Mouse (Mus musculus): ENCODE data around the gene Astl.

DNA sequence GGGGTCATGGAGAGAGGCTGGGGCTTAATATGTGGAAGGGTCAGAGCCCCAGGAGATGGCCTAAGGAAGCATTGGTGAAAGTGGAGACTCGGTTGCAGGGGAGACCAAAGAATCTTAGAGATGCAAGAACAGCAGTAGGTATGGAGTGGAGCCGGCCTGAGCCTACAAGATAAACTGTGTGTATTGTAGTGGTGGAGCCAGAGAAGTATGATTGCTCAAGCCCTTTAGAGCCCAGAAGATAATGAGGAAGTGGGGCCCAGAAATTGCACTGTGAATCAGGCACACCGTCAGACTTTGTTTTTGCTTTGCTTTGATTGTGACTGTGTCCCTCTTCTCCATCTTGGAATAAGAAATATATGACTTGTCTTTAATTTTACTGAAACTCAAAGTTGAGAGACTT, 52.9 kb downstream of the Astl start:
- TF ChIP-seq EP300 (IDR thresholded peaks at IDR 0.05): no peak
- TF ChIP-seq CTCF (IDR thresholded peaks at IDR 0.05): no peak
